Mouse (Mus musculus) urinary bladder, postnatal 14 days (tissue): Measurements from ENCODE around the gene Zdhhc17.
A peak's percentile ranks its signal among the peaks of the same experiment; 100 is the strongest.

Experiments
- DNase-seq: peaks from one replicate; pipeline ENCODE4 v3.0.0; 2021; ENCODE audit warnings: low spot score

Gene Zdhhc17

DNA sequence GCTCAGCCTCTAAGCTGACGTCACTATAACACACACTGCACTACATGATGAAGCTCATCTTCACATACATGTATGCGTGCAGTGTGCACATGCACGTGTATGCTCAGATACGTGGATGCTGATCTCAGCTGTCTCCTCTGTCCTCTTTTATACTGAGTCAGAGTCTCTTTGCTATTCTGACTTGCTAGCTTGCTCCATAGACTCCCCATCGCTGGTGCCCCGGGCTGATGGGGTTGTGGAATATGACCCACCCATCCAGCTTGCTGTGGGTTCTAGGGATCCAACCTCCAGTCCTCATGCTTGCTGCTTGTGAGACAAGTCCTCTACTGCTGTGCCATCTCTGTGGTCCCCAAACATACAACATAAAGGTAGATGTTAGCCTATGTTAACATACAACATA lies 51.1 kb downstream of the Zdhhc17 start:
- DNase-seq = no peak

DNA sequence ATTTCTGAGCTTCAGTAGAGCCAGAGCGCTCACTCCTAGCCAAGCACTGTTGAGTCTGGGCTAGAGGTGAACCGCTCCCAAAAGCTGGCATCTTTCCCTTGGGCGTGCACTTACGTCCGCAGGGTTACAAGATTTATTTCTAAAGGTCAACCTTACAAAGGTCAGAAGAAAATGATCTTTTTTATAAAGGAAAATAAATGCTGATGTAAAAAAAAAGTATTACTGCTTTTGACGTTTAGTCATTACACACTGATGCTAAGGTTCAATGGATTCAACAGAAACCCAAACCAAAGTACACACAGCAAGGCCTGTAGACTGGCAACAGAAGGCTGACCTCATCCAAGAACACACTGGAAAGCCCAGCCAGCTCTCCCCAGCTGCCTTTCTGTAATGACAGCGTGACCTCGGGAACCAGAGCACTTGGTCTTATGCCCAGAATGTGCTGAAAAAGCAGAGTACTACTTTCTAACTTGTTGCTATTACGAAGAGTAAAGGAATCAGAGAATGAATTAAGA lies 56.9 kb downstream of the Zdhhc17 start:
- DNase-seq = peak; percentile 65

DNA sequence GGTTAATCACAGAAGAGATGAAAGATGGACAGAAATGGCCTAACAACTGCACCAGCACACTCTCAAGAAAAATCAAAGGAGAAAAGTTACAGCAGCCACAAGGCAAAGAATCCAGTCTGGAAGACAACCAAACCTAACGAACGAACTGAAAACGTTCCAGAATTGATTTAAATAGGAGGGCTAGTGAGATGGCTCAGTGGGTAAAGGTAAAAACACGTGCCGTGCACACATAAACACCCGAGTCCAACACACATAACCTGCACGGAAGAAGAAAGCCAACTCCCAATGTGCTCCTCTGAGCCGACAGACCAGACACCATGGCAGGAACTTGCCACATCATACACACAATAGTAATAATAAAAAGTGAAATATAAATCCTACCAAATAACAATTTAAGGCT lies 57.7 kb downstream of the Zdhhc17 start:
- DNase-seq = no peak

DNA sequence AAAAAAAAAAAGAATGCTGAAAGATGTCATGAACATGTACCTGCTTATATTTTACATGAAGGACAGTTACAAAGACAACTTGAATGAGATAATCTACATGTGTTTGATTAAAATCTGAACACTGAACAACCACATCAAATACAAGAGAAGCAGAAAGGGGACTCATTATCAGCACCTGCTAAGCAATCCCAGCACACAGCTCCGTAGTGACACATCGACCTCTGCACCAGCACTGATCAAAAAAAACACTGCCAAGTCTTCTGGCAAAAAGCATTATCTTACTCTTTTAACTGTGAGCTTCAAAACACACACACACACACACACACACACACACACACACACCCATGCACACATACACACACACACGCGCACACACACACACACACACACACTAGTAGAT lies 58.2 kb downstream of the Zdhhc17 start:
- no peak for DNase-seq

DNA sequence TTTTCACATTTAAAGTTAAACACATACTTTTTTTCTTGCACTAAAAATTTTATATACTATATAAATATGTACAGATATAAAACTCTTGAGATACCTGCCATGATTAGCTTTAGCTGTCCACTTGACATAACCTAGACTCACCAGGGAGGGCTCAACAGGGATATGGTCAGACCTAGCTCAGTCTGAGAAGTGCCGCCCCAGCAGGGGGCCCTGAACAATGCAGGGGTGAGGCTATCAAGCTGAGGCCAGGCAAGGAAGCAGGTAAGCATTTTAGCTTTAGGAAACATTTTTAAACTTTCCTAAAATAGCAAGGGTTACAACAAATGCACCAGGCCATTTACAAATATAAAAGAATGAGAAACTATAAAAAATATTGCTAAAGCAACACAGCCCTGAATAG lies 58.8 kb downstream of the Zdhhc17 start:
- no peak for DNase-seq

DNA sequence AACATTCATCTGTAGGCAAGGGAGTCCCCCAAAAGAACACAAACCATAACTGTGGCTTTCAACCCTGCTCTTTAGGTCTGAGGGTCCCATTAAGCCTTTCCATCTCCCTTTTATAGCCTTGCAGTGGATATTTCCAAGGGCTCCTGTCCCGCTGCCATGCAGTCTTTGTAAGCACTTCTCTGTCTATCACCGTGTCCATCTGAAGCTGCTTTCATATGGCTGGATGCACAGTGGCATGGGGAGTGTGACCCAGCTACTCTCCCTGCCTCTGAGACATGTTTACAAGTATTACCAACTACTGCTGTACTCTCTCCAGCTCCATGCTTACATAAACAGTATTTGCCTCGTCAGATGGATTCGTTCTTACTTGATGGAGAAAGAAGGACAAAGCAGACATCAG lies 62.4 kb downstream of the Zdhhc17 start:
- DNase-seq = no peak

DNA sequence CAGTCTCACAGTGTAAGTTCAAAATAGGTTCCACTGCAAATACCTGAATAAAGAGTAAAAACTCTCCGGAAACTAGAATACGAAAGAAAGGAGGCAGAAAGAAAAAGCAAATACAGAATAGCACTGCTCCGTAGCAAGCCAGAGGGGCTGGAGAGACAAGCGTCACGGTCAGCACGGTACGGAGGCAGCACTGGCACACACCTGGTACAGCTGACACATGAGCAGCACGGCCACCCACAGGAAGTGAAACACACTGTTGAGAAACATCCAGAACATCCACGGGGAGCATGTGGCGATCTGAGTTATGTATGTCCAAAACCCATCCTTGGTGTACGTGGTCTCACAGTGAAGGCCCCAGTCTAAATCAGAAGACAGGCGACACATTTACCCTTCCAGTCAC lies 64.0 kb downstream of the Zdhhc17 start:
- no peak for DNase-seq

DNA sequence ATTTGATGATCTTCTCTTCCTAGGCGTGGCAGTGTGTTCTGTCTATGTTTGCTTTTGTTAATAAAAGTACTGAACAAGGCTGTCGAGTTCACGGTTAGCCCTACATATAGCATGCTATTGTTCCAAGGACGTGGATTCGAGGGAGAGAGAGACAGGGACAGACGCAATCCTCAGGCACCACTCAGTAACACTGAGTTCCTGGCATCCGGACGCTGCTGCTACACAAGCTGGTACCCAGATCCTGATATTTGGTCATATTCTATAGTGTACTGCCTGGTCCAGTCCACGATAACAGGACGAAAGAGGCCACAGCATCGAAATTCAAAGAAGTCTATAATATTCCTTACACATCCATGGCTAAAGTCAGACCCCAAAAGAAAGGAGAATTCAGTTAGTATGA lies 65.8 kb downstream of the Zdhhc17 start:
- DNase-seq = no peak

DNA sequence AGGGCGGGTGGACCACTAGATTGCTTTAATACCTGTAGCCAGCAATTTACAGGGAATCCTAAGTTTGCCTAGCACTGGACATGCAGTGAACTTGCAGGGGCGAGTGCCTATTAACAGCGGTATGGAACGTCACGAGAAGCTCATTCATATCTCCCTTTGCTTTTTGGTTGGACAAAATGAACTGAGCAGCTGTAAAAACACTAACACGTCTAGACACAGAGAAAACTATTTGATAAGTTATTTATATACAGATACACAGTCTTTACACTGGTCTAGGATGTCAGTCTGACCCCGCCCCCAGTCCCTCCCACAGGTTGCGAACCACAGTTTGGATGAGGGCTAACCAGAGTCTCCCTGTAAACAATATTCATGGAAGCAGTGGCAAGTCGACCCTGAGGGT lies 67.1 kb downstream of the Zdhhc17 start:
- DNase-seq = no peak

DNA sequence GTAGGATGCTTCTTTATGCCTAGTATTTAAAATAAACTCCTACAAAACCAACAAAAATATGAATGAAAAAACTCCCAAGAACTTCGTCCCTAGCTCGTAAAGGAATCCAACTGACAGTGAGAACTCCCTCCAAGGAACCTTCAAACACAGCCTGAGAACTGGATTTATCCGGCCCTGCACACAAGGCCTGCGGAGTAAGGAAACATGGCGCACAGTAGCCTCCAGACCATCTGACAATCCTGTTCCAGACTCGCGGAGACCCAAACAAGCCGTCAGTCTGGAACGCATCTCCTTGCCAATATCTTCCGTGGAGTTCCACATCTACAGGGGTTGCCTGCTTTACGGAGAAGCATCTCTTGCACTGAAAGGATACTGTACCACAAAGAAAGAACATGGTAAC lies 68.0 kb downstream of the Zdhhc17 start:
- DNase-seq = no peak

DNA sequence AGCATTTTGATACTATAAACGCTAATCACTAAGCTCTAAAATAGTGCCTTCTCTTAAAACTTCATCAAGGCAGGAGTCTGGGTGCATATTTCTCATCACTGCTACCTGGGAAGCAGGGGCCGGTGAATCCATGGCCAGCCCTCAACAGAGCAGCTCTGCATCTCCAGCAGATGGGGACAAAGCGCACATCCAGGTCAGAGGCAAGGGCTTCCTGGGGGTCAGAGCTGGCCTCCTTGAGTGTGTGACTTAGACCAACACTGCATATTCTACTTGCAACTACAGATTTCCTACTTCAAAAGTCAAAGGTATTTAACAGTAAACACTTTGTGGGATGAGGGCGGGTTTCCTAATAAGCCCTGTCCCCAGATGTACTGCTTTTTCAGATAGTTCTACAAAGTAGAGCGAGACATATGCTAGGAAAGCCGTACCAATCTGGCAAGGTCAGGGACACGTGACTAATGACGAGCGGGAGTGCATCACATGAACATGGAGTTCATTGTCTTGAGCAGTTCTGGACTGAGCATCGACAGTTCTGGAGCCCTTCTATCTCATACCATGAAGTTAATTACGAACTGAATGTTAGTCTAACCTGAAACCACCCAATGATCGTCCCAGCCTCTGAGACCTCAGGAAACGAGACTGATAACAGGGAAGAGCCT lies 69.1 kb downstream of the Zdhhc17 start:
- no peak for DNase-seq

DNA sequence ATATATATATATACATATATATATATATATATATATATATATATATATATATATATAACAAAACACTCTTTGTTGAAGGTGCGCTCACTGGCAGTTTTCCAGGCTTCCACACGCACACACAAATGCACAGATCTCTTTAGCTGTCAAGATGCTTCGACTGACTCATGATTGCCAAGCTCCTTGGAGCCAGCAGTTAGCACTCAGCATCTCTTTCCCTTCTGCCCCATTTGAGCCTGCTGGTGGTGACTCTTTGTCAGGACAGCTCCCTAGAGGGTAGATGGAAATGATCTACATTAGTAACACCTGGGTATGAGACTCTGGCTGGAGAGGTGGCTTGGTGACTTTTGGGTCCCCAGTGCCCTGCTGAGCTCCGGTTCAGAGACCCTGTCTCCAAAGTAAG lies 70.2 kb downstream of the Zdhhc17 start:
- DNase-seq = no peak

DNA sequence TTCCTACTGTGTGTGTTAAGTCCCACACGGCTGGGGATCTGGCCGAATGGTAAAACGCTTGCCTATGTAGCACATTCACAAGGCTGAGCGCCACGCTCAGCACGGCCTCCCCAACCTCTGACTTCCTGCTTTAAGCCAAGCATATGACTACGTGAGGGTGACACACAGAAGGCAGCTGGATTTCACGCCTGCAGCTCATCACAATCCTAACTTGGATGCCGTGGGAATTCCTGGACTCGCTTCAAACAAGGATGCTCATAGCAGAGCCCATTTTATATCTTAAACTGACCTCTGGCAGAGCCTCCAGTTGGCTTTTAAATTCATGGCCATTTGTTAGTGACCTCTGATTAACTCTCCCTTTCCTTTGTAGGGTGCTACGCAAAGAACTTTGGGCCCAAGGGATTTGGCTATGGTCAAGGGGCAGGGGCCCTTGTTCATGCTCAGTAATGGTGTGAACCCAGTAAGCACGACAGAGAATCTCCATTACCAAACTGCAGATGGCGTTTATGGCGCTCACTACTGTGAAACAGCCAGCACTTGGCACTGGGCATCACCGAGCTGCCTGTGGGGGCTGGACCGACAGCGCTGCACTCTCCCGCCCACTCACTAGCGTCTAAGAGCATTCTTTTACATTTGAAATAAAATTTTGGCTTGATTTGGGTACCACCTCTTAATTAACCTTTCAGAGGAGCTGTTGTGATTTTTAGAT lies 70.9 kb downstream of the Zdhhc17 start:
- no peak for DNase-seq

DNA sequence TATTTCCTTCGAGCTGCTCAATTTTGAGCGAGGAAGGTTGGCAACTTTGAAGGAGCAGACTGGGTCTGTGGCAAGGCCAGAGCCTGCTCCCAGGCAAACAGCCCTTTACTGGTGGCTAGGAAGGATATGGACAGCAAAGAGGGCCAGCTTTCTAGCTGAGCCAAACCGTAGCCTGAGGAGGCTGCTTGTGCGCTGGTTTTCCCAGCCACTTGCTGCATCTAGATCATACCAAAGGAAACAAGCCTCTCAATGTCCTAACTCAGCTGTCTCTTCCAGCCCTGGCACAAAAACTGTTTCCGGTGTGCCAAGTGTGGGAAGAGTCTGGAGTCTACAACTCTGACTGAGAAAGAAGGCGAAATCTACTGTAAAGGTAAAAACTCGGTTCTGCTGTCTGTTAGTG lies 71.6 kb downstream of the Zdhhc17 start:
- no peak for DNase-seq

DNA sequence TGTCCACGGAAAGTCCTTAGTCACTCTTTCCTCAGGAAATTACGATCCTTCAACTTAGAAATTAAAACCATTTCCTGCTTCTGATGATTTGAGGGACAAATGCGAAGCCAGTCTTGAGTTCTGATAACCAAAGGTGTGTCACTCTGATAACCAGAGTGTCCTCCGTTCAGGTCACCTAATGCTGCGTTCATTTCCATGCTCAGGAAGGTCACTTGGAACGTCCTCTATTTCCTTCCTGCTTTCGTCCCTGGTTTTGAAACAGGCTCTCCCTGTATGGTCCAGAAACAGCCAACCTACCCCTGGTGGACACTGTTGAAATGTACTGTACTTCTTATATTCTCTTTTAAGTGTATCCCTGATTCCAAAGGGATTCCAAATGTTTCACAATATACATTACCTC lies 74.3 kb downstream of the Zdhhc17 start:
- DNase-seq = no peak

DNA sequence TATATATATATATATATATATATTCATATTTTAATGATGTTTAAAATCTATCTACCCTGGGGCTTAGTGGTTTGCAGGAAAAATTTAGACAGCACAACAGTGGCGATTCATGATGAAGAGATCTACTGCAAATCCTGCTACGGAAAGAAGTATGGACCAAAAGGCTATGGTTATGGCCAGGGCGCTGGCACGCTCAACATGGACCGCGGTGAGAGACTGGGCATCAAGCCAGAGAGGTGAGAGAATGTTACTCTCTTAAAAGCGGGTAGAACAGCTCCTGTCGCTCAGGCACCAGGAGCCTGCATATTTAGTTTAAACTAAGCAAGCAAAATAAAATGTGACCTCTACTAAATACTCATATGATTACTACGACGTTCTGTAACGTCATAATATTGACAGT lies 74.9 kb downstream of the Zdhhc17 start:
- no peak for DNase-seq

DNA sequence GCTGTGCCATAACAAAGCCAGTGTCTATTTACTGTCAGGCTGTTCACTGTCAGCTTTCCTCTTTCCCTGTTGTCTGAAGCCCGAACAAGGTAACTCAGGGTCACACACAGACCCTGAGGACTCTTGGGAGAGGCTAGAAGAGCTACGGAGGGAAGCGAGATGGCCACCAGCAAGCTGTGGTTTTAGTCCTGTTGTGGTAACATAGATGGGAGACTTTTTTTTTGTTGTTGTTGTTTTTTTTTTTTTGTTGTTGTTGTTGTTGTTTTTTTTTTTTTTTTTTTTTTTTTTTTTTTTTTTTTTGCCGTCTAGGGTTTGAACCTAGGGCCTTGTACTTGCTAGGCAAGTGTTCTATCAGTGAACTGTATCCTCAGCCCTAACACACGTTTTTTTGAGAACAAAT lies 76.4 kb downstream of the Zdhhc17 start:
- no peak for DNase-seq

DNA sequence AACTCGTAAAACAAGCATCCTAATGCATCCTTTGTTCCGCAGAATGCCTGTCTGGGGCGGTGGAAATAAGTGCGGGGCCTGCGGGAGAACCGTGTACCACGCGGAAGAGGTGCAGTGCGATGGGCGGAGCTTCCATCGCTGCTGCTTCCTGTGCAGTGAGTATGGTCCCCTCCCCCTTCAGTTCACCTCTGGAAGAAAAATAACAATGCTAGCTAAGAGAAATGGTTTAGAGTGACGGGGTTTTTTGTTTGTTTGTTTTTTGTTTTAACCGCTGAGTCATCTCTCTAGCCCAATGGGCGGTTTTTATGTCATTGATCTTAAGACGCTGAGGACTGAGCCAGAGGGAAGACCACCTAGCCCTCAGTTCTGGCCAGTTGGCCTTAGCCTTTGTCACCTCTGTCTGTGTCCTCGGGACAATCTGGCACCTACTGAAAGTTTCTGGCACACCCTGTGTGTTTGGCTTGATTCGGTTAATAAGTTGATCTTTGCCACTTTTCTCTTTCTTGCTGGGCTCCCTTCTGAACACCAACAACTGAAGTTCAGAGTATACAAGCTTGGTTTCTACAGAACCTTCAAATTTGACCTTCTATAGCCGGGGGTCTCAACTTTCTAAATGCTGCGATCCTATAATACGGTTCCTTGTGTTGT lies 77.9 kb downstream of the Zdhhc17 start:
- no peak for DNase-seq

DNA sequence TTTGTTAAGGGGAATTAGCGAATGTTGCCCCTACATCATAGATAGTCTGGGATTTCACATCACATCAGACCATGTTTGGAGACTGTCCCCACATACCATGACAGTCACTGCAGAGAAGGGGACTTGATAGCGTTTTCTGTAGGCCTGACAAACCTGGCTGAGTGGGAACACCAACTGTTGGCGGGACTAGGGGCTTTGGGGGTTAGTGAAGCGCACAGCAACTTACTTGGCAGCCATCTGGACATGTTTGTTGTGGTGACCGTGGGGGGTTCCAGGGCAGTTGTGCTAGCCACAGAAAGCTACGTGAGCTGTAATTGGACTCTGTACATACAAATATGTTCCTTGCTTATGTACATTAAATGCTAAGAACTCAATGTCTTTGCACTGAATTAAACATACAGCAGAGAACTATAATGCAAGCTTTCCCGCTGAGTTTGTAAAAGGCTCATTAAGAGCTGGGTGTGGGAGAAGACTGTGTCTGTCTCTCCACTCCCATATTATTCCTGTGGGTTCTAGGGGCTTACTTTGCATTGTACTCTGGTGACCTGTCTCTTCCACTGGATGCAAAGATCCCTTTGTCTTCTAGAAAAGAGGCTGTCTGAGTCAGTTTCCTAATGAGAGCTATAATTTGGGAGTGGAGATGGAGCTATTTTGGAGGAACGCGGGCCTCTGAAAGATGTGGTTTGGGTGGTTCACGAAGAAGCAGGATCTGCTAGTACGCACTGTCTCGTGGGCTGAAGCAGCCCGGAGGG lies 78.6 kb downstream of the Zdhhc17 start:
- no peak for DNase-seq

DNA sequence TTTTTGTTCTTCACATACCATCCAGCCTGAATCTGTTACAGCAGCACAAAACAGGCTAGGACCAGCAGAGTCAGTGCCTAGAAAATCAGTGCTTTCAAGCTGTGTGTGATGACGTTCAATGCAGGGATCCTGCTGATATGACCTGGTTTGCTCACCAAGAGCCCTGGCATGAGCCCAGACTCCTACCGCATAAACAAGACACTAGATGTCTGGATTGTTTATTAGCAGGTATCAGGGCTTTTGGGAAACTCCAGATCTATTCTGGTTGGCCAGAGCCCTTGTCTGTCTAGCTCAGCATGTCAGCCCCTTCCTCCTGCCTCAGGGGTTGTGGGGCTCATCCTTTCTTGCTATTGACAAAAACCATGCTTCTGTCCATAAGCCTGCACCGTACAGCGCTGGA lies 80.2 kb downstream of the Zdhhc17 start:
- no peak for DNase-seq

DNA sequence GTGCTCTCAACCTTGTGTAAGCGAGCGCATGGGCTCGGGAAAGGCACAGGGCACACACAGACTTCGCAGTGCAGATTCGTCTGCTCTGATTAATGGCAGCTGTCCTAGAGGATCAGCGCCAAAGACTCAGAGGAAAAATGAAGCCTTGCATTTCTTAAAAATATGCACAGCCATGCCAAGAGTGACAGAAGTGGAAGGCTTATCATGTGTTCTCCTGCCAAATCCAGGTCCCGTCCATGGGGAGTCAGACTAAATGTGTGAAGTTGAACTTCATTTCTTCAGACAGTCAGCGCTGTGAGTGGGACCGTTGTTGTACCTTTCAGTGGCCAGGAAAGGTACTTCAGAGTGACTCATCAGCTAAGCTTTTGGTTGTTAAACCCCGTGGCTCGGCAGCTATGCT lies 82.4 kb downstream of the Zdhhc17 start:
- DNase-seq = peak; percentile 39

DNA sequence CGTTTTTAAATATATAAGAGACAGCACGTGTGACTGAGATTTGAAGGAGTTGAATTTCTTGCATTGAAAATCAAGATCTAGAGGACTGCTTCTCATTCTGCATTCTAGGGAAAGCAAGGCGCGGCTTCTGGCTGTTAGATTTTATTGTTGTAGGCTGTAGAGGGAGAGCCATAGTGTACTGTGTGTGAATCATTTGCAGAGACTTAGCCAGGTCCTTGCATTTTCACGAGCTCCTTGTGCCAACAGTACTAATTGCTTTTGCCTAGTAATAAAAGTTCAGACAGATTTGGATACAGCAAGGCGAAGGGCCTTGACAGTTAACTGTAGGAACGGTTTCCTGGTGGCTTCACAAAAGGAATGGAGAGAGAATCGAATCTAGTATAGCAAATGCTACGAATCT lies 87.3 kb downstream of the Zdhhc17 start:
- no peak for DNase-seq

DNA sequence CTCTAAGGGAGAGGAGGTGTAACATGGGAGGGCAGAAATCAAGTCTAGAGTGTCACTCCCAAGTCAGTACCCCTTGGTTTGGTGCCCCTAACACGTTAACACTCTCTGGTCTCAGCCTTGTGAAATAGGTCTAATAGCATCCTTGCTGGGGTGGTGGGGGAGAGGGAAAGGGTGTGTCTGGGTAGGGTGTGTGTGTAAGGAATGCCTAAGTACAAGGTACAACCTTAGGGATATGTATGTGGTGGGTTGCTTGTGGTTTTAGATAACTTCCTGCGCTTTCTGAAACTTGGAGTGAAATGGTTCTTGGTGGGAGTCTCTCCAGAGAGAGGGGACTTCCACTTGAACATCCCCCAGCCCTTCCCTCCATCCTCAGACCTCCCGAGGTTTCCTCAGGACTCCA lies 88.0 kb downstream of the Zdhhc17 start:
- no peak for DNase-seq
